Mouse (Mus musculus) gastrocnemius, adult 18-20 months (tissue): Measurements from ENCODE around the gene Prelid1. TPM values are rescaled to one million over a fixed set of nuclear protein-coding genes. Genes with fewer than 3 reads are reported as not detected.
A peak's percentile ranks its signal among the peaks of the same experiment; 100 is the strongest.

Source experiments
- DNase-seq: peaks from one replicate; pipeline ENCODE4 v3.0.0; 2021; ENCODE audit warnings: low spot score
- total RNA-seq, 2 experiments: library from RNA; stranded (reverse); gene quantifications; 2 replicates each; pipeline ENCODE4 v1.2.3; 2021

The Prelid1 gene
- total RNA-seq, 2 experiments from 2014 or later = 14.9 to 18.1 TPM

DNA sequence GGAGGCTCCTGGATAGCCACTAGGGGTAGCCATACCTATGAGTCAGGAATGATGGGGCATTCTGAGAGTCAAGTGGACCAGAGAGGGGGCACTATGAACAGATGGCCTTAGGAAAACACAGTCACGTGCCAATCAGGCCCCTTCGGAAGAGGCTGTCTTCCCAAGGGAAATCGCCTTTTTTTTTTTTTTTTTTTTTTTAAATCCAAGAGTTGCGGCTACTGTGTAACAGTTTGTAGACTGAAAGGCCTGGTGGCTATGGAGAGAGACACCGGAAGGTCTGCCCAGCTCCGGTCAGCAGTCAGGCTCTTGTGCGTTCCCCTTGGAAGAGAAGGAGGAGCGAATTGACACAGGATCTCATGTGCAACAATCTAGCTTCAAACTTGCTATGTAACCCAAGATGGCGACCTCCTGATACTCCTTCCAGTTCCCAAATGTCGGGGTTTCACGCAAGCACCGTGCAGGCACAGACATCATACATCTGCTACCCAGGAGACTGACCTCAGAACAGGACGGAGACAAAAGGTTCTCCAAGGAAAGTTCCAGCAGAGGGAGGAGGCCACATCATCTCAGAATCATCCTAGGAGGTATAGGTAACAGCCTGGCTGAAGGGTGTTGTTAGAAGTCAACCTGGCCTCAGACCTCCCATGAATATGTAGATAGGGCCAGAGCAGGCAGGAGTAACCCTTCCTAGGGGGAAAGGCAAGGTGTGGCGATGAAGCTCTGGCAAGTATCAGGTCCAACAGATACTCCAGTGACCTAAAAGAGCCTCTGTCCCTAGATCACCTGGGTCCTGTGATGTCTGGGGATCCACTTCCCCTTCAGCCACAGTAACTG, 10.5 kb downstream of the Prelid1 start:
- no peak for DNase-seq

DNA sequence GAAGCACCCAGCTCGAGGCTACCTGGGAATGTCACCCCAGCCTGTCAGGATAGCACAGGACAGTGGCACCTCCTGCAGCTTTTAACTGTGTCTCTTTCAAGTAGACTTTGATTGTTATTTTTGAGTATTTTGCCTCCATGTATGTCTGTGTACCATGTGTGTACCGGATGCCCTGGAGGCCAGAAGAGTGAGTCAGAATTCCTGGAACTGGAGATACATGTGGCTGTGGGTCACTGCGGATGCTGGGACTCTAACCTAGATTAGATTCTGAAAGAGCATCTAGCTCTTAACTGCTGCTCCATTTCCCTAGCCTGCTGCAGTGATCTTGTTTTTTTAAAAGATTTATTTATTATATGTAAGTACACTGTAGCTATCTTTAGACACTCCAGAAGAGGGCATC, 12.0 kb downstream of the Prelid1 start:
- no peak for DNase-seq

DNA sequence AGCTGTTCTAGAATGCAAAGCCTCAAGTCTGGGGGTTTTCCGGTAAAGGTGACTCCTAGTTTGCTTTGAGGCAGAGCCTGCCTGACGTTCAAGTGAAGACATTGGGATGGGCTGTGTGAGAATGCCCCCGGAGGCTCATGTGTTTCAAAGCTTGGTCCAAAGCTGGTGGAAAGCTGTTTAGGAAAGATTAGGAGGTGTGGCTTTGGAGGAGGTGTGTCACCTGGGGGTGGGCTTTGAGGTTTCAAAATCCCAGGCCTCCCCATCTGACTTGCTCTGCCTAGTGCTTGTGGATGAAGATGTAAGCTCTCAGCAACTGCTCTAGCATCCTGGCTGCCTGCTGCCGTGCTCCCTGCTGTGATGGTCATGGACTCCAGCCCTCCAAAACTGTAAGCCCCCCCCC, 15.4 kb downstream of the Prelid1 start:
- DNase-seq = no peak

DNA sequence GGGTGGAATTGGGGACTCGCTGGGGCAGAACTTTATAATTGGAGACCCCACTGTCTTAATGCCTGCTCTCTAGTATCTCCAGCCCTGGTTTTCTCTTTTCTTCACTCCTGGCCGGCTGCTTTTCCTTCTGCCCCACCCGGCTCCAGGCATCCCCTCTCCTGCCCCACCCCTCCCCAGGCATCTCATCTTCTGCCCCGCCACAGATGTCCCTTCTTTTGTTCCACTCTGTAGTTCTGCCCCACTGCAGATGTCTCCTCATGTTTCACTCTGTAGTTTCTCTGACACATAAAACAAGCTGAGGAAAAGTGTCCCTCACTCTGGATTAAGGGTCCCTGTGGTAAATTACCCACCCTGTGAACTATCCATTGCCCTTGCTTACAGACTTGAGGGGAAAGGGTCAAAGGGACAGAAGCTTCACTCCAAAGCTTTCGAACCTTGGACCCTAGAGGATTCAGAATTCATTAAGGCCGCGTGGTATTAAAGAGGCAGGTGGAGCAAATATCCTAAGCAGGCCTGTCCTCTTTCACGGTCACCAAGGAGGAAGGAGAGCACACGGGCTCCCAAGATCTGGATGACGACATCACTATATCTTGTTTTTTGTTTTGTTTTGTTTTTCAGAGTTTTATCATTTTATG, 17.2 kb downstream of the Prelid1 start:
- no peak for DNase-seq

DNA sequence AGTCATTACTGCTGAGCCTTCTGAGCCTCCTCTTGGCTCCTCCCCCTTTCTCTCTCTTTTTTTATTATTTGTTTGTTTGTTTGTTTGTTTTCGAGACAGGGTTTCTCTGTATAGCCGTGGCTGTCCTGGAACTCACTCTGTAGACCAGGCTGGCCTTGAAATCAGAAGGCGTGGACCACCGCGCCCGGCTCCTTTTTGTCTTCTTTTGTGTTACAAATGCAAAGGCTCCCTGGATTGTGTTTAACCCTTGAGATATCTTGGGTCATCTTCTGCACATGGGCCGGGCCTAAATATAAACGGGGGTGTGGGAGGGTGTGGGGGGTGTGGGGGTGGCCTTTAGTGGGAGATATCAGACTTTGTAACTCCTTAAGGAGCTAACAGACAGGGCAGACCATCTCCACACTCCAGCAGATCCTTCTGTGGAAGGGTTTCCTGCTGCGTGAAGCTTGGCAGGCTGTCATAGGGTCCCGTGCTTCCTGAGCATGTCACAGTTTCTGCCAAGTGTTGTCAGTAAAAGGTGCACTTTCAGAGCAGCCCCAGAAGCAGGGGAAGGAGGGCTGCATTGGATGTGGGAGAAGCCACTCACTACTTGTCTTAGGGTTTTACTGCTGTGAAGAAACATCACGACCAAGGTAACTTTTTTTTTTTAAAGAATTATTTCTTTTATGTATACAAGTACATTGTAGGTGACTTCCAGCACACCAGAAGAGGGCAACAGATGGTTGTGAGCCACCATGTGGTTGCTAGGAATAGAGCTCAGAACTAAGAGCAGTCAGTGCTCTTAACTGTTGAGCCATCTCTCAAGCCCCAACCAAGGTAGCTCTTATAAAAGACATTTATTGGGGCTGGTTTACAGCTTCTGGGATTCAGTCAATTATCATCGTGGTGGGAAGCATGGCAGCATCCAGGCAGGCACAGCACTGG, 18.1 kb downstream of the Prelid1 start:
- no peak for DNase-seq

DNA sequence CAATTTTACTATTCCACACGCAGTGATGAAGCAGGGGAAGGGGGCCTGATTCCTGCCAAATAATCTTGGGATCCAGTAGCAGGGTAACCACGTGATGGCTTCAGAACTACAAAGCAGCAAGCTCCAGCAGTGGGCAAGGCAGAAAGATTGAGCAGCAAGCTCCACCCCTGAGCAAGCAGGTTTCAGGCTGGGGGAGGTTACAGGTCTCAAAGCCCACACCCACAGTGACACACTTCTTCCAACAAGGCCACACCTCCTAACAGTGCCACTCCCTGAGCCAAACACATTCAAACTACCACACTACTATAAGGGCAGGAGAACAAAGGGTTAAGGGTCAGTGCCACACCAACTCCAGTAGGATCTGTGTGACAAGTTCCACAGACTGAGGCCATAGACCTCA, 19.0 kb downstream of the Prelid1 start:
- no peak for DNase-seq

DNA sequence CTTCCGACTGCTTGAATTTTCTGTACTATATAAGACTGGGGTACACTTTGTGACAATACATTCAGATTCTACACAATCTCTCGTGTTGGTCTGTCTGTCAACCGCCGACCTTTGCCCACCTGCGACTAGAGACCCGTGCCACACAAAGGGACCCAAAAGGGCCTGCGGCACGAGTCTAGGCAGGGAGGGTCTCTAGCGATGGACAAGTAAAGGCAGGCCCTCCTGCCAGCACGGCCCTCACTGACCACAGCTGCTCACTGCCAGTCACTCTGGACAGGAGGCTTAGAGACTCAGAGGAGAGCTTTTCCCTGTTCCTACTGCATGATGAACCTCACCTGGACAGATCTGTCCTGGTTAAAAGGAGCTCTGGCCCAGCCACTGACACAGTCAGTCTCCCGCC, 22.2 kb downstream of the Prelid1 start:
- DNase-seq = no peak

DNA sequence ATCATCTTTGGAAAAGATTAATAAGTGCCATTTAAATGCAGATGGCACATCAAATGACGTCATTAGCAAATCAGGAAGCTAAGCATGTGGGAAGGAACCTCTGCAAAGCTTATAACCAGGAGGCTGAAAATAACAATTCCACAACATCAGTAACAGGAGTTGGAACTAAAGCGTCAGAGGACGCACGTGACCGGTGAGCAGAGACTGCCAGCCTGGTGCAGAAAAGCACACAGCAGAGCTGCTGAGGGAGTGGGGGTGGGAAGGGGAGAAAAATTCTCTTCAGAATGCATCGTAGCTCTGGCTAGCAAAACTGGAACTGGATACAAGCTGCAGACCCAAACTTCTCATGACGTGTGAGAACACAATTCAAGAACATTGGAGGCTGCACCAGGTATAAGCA, 24.0 kb downstream of the Prelid1 start:
- DNase-seq = no peak

DNA sequence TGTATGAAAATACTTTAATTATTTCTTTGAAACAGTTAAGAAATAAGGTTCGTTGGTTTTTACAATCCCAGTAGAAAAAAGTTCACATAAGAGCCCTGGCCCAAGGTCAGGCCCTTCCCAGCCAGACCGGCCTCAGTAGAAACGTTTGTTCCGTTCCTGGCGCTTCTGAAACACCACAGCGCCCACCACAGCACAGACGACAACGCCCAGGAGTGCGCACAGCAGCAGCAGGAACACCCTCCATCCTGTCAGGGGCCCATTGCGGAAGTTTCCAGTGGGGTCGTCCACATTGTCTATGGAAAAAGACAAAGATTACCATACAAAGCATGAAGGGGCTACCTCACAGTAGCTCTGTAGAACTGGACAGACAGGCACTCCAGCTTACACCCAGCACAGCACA, 26.4 kb downstream of the Prelid1 start:
- no peak for DNase-seq

DNA sequence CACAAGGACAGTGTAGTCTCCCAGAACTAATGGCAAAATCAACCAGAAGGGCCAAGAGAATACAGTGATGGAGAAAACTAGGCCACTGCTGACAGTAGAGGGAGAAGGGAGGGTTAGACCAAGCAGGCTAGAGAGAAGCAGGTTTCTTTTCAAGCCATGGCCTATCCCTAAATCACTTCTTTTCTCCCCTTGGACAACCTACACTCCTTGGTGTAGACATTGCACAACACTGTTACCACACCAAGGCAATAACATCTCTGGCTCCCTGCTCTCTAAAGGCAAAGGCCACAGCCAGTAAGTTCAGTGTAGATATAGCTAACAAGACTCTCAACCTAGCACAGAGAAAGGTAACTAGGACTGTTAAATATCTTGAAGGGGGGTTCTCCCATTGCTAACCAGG, 40.8 kb downstream of the Prelid1 start:
- DNase-seq = no peak

DNA sequence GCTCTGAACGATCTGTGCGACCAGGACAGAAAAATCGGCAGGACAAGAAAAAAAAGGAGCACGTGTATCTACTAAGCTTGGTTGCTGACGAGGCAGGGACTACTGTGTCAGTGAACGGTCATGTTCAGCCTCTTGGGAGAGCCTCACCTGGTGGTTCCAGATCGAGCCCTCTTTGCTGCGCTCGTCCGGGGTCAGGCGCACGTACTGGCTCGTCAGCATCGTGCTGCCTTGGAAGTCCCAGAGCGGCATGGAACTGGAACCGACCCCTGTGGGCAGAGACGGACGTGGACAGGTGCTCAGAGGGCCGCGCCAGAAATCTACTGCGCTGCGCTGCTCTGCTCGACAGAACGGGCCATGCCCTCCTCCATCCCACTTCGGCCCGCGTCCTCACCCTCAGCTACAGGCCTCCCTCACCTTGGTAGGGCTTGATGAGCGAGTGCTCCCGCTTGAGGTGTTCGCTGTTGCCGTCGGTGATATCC, 41.7 kb downstream of the Prelid1 start:
- peak; percentile 39 for DNase-seq

DNA sequence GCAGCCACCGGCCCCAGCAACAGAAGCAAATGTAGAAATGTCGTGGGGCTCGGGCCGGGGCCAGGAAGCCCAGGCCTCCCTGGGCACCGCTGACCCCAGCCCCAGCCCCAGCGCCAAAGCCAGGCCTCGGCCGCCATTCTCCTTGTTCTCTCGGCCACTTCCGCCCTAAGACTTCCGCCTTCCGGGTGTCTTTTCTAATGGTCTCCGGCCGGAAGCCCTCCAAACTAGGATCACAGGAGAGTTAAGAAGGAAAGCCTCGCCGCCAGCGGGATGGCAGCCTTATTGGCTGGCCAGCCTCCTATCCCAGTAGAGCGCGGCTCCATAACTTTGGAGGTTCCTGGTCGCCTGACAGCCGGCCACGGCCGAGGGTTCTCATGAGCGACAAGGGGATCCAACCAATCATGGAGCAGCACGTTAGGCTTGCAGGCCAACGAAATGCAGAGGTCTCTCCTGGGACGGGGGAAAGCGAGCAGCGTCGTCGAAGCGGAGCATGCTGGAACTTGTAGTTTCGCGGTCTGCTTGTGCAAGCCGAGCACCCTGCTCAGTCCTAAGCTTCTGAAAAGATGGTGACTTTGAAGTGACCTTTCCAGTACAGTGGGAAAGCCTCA, 42.3 kb downstream of the Prelid1 start, which contains the start of gene Lman2:
Gene Lman2 (minus strand): TSS at position 331 of the 608 bp plus-strand sequence.
- DNase-seq = peak; percentile 98

DNA sequence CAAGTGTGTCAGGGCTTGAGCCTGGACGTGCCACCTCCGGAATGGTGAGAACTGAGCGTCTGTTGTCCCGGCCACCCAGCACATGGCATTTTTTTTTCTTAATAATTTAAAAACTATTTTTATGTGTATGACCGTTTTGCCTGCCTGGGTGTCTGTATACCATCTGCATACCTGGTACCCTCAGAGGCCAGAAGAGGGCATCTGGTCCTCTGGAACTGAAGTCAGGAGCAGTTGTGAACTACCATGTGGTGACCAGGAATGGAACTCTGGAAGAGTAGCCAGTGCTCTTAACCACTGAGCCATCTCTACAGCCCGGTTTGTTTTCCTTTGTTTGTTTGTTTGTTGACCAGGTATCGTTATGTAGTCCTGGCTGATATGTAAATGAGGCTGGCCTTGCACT, 48.1 kb downstream of the Prelid1 start:
- no peak for DNase-seq

DNA sequence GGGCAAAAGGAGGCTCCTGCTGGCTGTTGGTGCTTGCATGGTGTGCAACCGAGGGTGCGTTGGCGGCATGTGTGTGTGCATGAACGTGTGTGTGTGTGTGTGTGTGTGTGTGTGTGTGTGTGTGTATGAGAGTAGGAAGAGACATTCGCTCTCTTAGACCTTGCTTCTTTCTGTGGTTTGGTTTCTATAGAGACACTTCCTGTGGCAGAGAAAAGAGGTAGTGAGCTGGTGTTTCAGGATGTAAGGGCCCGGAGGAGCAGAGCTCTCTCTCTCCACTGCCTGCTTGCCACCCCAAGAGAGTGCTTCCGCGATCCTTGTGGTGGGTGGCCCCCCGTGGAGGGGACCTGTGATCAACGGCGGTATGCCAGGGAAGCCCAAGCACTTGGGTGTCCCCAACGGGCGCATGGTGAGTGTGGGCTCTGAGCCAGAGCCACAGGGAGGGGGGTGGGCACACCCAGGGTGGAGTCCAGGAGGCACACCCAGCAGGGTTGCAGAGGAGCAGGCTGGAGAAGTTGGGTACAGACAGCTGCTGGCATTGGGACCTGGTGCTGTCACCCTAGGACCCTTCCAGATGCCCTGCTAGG, 49.3 kb downstream of the Prelid1 start, which contains the start of gene Rgs14:
Gene Rgs14 (plus strand): TSS at position 202 of the 584 bp plus-strand sequence.
- no peak for DNase-seq

DNA sequence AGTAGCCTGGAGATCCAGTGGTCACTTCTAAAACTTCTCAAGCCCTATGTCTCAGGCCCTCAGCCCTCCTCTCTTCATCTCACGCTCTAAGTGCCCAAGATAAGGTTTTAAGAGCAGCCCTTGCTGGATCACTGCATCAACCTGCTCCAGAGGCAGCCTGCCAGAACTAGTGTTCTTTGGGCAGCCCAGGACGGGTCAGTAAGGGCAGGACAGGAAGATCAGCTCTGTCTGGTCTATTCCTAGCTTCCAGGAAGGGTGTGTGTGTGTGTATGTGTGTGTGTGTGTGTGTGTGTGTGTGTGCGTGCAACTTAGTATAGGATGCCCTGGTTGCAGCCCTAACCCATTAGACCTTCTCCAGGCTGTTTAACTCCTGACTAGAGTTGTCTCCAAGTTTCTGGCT, 49.9 kb downstream of the Prelid1 start:
- no peak for DNase-seq

DNA sequence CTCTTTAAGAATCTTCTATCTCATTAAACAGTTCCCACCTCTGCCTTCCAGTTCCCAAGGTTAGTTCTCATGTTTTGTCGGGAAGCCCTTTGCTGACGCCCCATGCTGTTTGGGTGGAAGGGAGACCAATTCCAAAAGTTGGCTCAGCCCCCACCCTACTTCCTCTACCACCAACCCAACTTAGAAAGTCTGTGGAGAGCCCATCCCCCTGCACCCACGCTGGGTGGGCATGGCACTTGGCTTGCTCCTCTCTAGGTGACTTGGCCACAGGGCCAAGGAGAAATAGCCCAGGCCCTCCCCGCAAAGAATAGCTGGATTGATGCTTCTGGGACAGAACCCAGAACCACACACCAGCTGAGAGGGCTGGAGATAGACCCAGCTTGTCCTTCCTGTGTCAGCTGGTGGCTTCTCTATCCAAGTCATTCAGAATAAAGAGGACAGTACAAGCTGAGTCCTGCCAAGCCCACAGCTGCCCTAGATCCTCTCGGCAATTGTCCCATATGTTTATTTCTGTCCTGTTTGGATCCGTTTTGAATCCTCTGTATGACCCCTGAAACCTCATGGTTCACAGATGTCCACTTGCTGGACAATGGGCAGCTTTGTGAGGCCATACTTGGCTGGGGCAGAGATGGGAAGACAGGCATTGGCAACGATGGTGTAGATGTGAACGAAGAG, 50.8 kb downstream of the Prelid1 start:
- peak; percentile 39 for DNase-seq

DNA sequence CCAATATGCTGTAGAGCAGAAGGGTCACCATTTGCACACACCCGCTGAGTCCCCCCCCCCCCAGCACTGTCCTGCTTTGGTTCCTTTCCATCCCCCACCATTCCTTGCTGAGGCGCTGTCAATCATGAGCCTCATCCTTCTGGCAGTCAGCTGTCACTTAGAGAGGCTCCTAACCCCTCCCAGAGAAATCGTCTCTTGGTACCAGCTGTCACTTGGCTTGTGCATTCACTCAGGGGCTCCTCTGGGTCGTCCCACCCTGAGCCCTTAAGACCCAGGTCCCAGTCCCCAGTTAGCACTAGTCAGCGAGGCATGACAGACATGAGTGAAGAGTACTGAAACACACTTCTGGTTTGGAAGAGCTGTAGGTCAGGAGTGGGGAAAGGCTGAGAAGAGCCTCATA, 51.4 kb downstream of the Prelid1 start:
- no peak for DNase-seq

DNA sequence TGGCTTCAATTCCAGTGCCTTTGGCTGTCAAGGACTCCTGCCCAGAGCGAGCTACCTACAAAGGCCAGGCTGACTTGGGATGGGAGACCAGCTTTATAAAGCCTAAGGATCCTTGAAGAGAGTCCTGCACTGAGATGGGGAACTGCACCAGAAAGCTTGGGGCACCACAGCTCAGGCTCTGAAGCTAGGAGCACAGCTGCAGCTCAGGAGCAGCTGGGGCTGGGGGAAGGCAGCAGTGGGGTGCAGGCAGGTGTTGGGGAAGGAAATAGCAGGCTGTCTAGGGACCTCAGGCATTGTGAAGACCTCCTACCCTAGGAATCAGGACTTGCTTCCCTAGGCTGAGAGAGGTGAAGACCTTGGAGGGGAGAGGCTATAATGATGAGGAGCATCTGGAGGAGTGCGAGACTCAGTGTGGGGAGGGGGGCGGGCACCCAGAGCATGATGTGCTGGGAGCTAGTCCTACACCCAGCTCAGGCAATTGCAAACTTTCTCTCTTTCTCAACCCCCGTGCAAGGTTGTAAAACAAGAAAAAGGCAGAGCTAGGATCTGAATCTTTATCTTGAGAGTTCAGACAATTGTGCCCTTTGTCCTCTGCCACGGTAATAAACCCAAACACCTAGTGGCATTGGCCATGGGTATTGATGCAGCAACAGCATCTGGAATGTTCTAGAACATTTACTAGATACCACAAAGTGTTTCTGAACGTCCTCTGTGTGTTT, 54.1 kb downstream of the Prelid1 start:
- DNase-seq = no peak
